1 mouse cellular context compared by ENCODE assay signal in genomic region chr14:84320738-84321137, GRCm38 (mm10).
TF ChIP-seq lines count a peak whose summit lies in the region.

No protein-coding gene starts in this region.

TF ChIP-seq in CH12.LX, 34 proteins besides CTCF, POLR2A, EP300 and RAD21 (continued from another document):
- TF ChIP-seq KAT2A (IDR thresholded peaks at IDR 0.05; ENCODE audit: insufficient replicate concordance, low read length) (no peak), UBTF (IDR thresholded peaks at IDR 0.05; ENCODE audit: low read depth, low read length) (no peak), ELF1 (IDR thresholded peaks at IDR 0.05; ENCODE audit: low read depth, low read length) (peak; percentile 37; the same call in 1 of the 2 replicates)
